Mouse (Mus musculus) olfactory bulb, adult 2 months (tissue): ENCODE measurements around the gene Lnx1. TPM values are rescaled to one million over a fixed set of nuclear protein-coding genes. Genes with fewer than 3 reads are reported as not detected.

ENCODE experiments used
- H3K27ac ChIP-seq: fragments of 200-500 bp; 2 replicates; pipeline ENCODE4 v1.5.1; 2012; ENCODE audit warnings: low read depth, low read length; ENCODE audit not compliant: insufficient read depth
- H3K4me1 ChIP-seq: fragments of 200-500 bp; 2 replicates; pipeline ENCODE4 v1.6.1; 2012; ENCODE audit warnings: low read length; ENCODE audit not compliant: control insufficient read depth, insufficient read depth
- H3K4me3 ChIP-seq: fragments of 200-500 bp; 2 replicates; pipeline ENCODE4 v1.5.1; 2012; ENCODE audit warnings: mild to moderate bottlenecking, low read depth, low read length, moderate library complexity; ENCODE audit not compliant: insufficient read depth
- CTCF ChIP-seq: fragments of 200-500 bp; IDR thresholded peaks from 2 replicates; pipeline ENCODE4 v1.5.1; 2012; ENCODE audit warnings: low read depth, mild to moderate bottlenecking, low read length, moderate library complexity; ENCODE audit not compliant: insufficient read depth
- POLR2A ChIP-seq: fragments of 200-500 bp; IDR thresholded peaks from 2 replicates; pipeline ENCODE4 v1.6.1; 2012; ENCODE audit warnings: mild to moderate bottlenecking, low read depth, low read length, moderate library complexity; ENCODE audit not compliant: insufficient read depth
- WGBS: fragments of 180-500 bp; shearing (Covaris S2); methylation state at CpG from one replicate; pipeline ENCODE4 v1.1.7; 2018; 5-methylcytosine and 5-hydroxymethylcytosine counted together
- polyA plus RNA-seq: library from polyadenylated mRNA; stranded (reverse); fragments of >200 nt; gene quantifications from 2 replicates; pipeline ENCODE4 v1.2.4, GENCODE M21; 2012; ENCODE audit warnings: low replicate concordance; ENCODE audit not compliant: missing spikeins, insufficient read depth, insufficient read length

Lnx1 gene
- polyA plus RNA-seq, 1 experiment: not detected

DNA sequence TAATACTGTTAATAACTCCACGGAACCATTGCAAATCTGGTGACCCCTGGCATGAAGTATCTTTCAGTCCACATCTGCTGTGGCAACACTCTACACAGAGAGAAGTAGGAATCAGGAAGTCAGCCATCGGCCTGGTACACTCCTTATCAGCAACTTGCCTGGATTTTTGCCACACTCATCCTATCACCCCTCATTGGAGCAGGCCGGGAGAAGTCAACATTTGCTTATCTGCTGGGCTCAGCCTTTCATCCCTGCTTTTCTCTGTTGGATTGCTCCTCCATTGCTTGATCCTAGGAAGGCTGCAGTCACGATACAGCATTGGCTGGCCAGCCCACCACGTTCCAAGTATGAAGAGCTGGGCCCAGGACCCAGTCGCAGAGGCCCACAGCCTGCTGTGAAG, 26.9 kb upstream of the Lnx1 start:
- H3K4me1 ChIP-seq: no peaks in the 10 kb centered on the region; the same call in 1 of the 2 replicates
- H3K27ac ChIP-seq: no peak overlapping the region
- 93% methylated on average over 6 of the region's 6 CpGs for WGBS
- TF ChIP-seq POLR2A (no peak), CTCF (no peak)
- H3K4me3 ChIP-seq: no peak overlapping the region

DNA sequence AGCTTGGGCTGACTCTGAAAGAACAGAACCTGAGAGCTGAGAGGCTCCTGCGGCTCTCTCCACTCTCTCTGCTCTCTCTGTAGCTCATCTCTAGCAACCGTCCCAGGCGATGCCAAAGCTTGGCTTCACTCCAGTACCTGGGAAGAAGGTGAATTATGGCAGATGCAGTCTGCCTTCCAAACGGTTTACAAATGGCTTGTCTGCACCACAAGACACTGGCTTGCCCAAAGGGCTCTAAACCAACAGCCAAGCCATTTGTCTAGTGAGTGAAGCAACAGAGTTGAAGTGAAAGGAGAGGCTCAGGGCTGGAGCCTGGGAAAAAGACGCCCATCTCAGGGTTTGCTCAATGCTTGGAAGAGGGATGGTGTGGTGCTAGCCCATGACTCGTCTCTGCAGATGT, 25.5 kb upstream of the Lnx1 start:
- H3K4me3 ChIP-seq: no peak overlapping the region
- no peaks in the 10 kb centered on the region; the same call in 1 of the 2 replicates for H3K4me1 ChIP-seq
- TF ChIP-seq POLR2A (no peak), CTCF (no peak)
- 86% methylated on average over 6 of the region's 6 CpGs for WGBS
- H3K27ac ChIP-seq: no peak overlapping the region

DNA sequence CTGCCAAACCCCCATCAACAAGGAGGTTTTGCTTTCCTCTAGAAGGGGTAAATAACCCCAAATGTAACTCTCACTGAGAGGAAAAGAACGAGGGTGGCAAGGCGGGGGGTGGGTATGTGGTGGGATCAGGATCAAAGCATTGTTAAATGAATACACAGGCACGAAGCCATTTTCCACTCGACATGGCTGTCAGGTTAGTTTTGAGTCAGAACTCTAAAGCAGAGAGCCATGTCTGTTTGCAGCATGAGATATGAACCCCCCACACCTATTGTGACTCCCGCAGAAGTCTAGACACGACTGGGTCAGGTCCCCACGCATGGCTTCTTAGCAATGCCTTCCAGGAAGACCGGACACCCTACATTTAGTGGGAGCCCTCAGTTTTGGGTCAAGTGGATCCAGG, 24.6 kb upstream of the Lnx1 start:
- Histone ChIP-seq H3K27ac (no peak overlapping the region), H3K4me3 (no peak overlapping the region), H3K4me1 (no peaks in the 10 kb centered on the region; the same call in 1 of the 2 replicates)
- 79% methylated on average over 8 of the region's 8 CpGs for WGBS
- no peak for TF ChIP-seq CTCF
- no peak for TF ChIP-seq POLR2A

DNA sequence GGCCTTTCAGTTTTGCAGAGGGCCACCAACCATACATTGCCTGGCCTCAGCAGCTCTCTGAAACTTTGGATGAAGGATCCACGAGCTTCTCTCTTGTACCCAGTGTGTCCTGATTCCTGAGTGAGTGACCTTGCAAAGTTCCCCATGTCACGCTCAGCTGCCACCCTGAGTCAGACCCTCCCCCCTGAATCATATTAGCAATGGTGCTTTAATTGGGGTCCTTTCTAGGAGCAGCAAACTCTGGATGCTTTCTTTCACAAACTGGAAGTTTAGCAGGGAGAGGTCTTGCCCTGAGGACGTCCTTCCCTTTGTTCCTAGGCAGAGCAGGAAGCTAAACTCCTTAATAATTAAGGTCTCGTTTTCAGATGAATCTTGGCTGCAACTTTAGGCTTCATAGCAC, 22.8 kb upstream of the Lnx1 start:
- TF ChIP-seq POLR2A (no peak), CTCF (no peak)
- Histone ChIP-seq H3K4me1 (peaks cover 10% of the 10 kb centered on the region), H3K27ac (no peak overlapping the region), H3K4me3 (no peak overlapping the region)
- WGBS: 69% methylated on average over 4 of the region's 4 CpGs

DNA sequence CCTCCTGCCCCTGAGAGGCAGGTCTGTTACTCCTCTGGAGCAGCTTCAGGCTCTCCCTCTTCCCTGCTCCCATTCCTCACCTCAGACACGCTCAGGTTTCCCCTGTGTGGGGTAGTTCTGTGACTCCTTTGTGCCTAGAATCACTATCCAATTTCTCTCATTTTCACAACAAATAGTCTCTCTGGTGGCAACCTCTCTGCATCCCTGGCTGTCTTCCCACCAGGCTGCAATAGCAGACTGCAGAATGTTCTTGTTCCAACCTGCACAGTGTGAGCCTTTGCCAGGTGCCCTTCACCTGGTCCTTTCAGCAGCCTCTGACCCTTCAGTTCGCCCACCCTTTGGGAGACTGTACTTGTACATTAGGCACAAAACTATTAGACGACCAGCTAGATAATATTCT, 19.1 kb upstream of the Lnx1 start:
- WGBS: 64% methylated on average over 3 of the region's 3 CpGs
- TF ChIP-seq CTCF (no peak), POLR2A (no peak)
- Histone ChIP-seq H3K4me1 (peaks cover 10% of the 10 kb centered on the region), H3K27ac (no peak overlapping the region), H3K4me3 (no peak overlapping the region)

DNA sequence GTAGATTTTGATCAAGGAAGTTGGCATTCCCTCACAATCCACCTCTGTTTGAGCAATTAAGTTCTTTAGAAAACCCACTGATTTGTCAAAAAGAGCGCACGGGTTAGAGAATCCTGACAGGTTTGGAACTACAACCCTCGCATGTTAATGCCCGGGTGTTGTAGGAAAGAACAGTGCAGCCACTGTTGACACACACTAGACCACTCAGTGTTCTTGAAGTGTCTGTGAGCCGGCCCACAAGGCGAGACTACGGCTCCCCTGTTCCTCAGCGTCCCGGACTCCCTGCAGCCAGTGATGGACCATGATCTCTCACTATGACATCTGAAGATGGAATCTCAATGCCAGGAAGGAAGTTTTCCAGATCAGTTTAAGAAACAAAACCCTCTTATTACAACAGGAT, 17.9 kb upstream of the Lnx1 start:
- WGBS: 29% methylated on average over 9 of the region's 9 CpGs
- peaks cover 10% of the 10 kb centered on the region for H3K4me1 ChIP-seq
- H3K4me3 ChIP-seq: no peak overlapping the region
- H3K27ac ChIP-seq: no peak overlapping the region
- TF ChIP-seq CTCF (no peak), POLR2A (no peak)

DNA sequence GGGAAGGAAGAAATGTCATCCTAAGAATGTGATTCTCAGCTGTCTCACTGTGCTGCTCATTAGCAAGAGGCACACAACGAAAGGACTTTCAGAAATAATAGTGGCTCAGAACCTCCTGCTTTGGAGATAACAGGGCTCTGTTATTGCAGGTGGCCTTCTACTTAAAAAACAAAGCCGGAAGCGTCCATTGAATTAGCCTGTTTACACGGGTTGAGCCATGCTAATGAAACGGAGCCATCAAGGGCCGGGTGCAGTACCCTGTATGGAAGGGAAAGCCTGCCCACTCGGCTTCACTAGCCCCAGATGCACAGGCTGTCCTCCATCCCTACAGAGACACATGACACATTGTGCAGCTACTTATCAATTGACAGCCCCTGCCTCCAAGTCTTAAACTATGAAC, 13.5 kb upstream of the Lnx1 start:
- Histone ChIP-seq H3K27ac (no peak overlapping the region), H3K4me3 (no peak overlapping the region), H3K4me1 (peaks cover 5% of the 10 kb centered on the region; the same call in 1 of the 2 replicates)
- TF ChIP-seq CTCF (no peak), POLR2A (no peak)
- WGBS: 46% methylated on average over 7 of the region's 7 CpGs

DNA sequence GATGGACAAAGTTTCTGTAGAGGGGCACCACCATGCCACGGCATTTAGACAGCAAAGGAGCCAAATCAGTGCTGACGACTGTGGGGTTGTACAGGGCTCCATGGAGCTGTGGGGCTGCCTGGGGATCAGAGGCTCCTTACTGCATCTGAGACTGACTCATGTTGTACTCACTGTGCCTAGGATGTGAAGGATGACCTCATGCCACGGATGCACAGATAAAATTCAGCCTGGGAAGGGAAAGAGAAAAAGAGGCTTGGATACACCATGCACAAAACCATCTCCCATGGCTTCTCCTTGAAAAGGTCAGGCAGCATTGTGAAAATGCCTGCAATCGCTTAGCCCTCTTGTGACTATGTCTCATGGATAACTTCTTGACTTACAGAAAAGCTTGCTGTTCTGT, 10.1 kb upstream of the Lnx1 start:
- TF ChIP-seq POLR2A (no peak), CTCF (no peak)
- H3K27ac ChIP-seq: no peak overlapping the region
- no peaks in the 10 kb centered on the region for H3K4me1 ChIP-seq
- no peak overlapping the region for H3K4me3 ChIP-seq
- 68% methylated on average over 4 of the region's 4 CpGs for WGBS

DNA sequence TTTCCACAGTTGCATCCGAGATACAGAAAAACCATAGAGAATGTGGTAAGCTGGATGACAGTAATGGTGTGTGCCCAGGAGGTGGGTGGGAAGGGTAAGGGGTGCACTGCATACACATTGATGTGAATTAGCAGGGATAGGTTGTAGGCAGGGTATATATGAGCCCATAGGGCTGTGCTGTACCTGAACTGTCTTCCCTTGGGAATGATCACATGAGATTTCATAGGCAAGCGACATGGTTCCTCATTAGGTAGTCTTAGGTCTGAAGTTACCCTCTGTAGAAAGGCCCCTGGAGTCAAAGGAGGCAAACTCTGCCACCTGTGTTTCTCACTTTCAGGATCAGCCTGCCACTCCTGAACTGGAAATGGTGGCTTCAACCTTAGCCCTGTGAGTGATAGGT, 9.3 kb upstream of the Lnx1 start:
- no peak overlapping the region for H3K27ac ChIP-seq
- no peaks in the 10 kb centered on the region for H3K4me1 ChIP-seq
- TF ChIP-seq POLR2A: no peak
- whole genome bisulfite sequencing: 96% methylated on average over 2 of the region's 2 CpGs
- no peak overlapping the region for H3K4me3 ChIP-seq

DNA sequence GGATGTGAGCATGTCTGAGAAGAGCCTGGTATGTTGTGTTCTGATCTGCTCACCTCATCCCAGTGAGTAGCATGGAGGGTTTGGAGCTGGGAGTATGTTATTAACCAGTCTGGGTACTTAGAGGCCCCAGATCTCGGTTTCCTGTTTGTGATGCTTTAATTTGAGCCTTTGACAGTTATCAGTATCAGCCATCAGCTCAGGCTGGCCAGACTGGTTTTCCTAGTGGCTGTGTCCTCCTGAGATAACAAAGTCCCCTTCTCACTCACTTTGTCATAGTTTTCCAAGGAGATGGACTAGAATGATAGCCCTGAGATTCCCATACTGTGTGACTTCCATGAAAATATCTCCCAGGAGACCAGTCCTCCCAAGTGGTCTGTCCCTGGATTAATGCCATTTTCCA, 8.3 kb upstream of the Lnx1 start:
- Histone ChIP-seq H3K4me1 (no peaks in the 10 kb centered on the region), H3K27ac (no peak overlapping the region), H3K4me3 (no peak overlapping the region)
- no peak for TF ChIP-seq POLR2A
- no peak for TF ChIP-seq CTCF
- 85% methylated on average over 1 of the region's 1 CpGs for whole genome bisulfite sequencing
